Mouse (Mus musculus) lung, postnatal 0 days (tissue): ENCODE data around the gene Minar1. TPM values are rescaled to one million over a fixed set of nuclear protein-coding genes. Genes with fewer than 3 reads are reported as not detected.

Source experiments
- ATAC-seq: fragments of 200-750 bp; cut with Nextera tagmentation; 2 replicates; pipeline ENCODE4 v1.8.0; 2017; ENCODE audit warnings: moderate library complexity
- DNase-seq: peaks from one replicate; pipeline ENCODE4 v3.0.0-alpha.2; 2016; ENCODE audit warnings: low spot score
- H3K27ac ChIP-seq: fragments of 300-500 bp; sonication (generic); 2 replicates; pipeline ENCODE4 v1.5.1; 2014; ENCODE audit warnings: antibody characterized with exemption, mild to moderate bottlenecking, low read length, mixed read lengths
- H3K27me3 ChIP-seq: fragments of 300-500 bp; sonication (generic); replicated peaks from 2 replicates; pipeline ENCODE4 v1.6.1; 2014; ENCODE audit warnings: low read length, mixed read lengths; ENCODE audit not compliant: insufficient read depth
- H3K36me3 ChIP-seq: fragments of 300-500 bp; sonication (generic); 2 replicates; pipeline ENCODE4 v1.6.1; 2014; ENCODE audit warnings: low read length, mixed read lengths; ENCODE audit not compliant: insufficient read depth
- H3K4me1 ChIP-seq: fragments of 300-500 bp; sonication (generic); 2 replicates; pipeline ENCODE4 v1.6.1; 2014; ENCODE audit warnings: antibody characterized with exemption, low read depth, low read length, mixed read lengths; ENCODE audit not compliant: insufficient read depth
- H3K4me2 ChIP-seq: fragments of 300-500 bp; sonication (generic); replicated peaks from 2 replicates; pipeline ENCODE4 v1.6.1; 2014; ENCODE audit warnings: low read depth, mild to moderate bottlenecking, low read length, moderate library complexity, mixed read lengths
- H3K4me3 ChIP-seq: fragments of 300-500 bp; sonication (generic); 2 replicates; pipeline ENCODE4 v1.5.1; 2014; ENCODE audit warnings: low read depth, low read length
- H3K9ac ChIP-seq: fragments of 300-500 bp; sonication (generic); replicated peaks from 2 replicates; pipeline ENCODE4 v1.6.1; 2014; ENCODE audit warnings: low read depth, mild to moderate bottlenecking
- H3K9me3 ChIP-seq: fragments of 300-500 bp; sonication (generic); 2 replicates; pipeline ENCODE4 v1.6.1; 2016; ENCODE audit warnings: low read length, mixed read lengths
- CTCF ChIP-seq: IDR thresholded peaks from 2 replicates; pipeline ENCODE4 v1.5.1; 2016; ENCODE audit warnings: antibody characterized with exemption, mild to moderate bottlenecking
- EP300 ChIP-seq: IDR thresholded peaks from 2 replicates; pipeline ENCODE4 v1.6.1; 2016; ENCODE audit warnings: antibody characterized with exemption, mild to moderate bottlenecking, control low read depth
- WGBS: fragments of 180-500 bp; shearing (Covaris S2); extraction: QIAGEN DNeasy Blood & Tissue Kit; methylation state at CpG from one replicate; pipeline ENCODE4 v1.1.7; 2014; 5-methylcytosine and 5-hydroxymethylcytosine counted together
- polyA plus RNA-seq: library from polyadenylated mRNA; unstranded; fragments of >200 nt; fragmentation: Nextera tagmentation; extraction: Ambion mirVana; gene quantifications from 2 replicates; pipeline ENCODE4 v1.2.1, GENCODE M21; 2015

The Minar1 gene
- polyA plus RNA-seq, 1 experiment from 2014 or later, result not detected

- H3K36me3 ChIP-seq, result no peaks in the 10 kb centered on the region
- H3K9ac ChIP-seq, result no peak overlapping the region
- 82% methylated on average over 7 of the region's 7 CpGs for WGBS
- H3K4me3 ChIP-seq, result no peak overlapping the region
- H3K4me1 ChIP-seq, result no peaks in the 10 kb centered on the region
- no peaks in the 10 kb centered on the region for H3K27me3 ChIP-seq
- no peak for ATAC-seq
- no peak overlapping the region for H3K4me2 ChIP-seq
- TF ChIP-seq EP300 (no peak), CTCF (no peak)
- no peaks in the 10 kb centered on the region for H3K9me3 ChIP-seq
- no peak overlapping the region for H3K27ac ChIP-seq
- no peak for DNase-seq
Measured at GRCm38 (mm10) chr9:89600677-89601076, 22.2 kb downstream of the Minar1 start.

DNA sequence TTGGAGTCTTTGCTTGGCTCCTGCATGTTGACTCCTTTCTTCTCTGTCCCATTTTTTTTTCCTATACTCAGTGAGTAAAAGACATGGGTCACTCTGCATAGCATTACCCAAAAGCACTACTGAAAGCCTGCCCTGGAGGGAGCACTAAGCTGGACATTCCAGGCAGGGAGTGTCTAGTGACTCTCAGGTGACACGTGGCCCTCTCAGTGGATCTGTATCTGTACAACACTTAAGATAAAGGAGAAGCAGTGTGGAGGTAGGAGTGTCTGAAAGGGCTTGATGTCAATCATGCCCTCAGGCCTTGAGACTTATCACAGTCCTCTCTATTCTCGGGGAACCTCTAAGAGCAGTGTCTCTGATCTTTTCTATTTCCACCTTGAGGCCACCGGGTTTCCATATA, 25.9 kb downstream of the Minar1 start:
- no peak overlapping the region for H3K9ac ChIP-seq
- DNase-seq (no peak), ATAC-seq (no peak)
- no peaks in the 10 kb centered on the region for H3K9me3 ChIP-seq
- no peak overlapping the region for H3K4me2 ChIP-seq
- H3K36me3 ChIP-seq, result no peaks in the 10 kb centered on the region
- TF ChIP-seq EP300, result no peak
- no peak for TF ChIP-seq CTCF
- 26% methylated on average over 3 of the region's 3 CpGs for WGBS
- no peak overlapping the region for H3K27ac ChIP-seq
- H3K4me1 ChIP-seq, result no peaks in the 10 kb centered on the region
- no peak overlapping the region for H3K4me3 ChIP-seq
- no peaks in the 10 kb centered on the region for H3K27me3 ChIP-seq

DNA sequence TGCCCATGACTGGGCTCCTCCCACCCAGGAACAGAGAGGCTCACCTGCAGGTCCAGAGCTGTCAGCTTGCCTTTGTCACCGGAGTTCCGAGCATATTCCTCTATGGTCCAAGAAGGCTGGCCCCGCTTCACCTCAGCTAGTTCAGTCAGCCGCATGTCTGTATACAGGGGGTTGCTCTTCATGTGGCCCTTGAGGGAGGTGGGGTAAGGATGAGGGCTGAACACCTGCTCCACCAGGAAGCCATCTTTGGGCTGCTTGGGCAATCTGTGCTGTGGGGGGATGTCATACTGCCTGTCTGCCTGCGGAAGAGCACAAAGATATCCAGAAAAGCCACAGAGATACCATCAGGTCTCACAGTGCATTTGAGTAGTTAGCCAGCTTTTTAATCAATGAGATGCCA, 26.5 kb downstream of the Minar1 start:
- 78% methylated on average over 5 of the region's 5 CpGs for WGBS
- no peak for DNase-seq
- Histone ChIP-seq H3K27ac (no peak overlapping the region), H3K4me2 (no peak overlapping the region), H3K9me3 (no peaks in the 10 kb centered on the region), H3K9ac (no peak overlapping the region), H3K27me3 (no peaks in the 10 kb centered on the region), H3K36me3 (no peaks in the 10 kb centered on the region), H3K4me1 (no peaks in the 10 kb centered on the region), H3K4me3 (no peak overlapping the region)
- no peak for ATAC-seq
- TF ChIP-seq CTCF (no peak), EP300 (no peak)

DNA sequence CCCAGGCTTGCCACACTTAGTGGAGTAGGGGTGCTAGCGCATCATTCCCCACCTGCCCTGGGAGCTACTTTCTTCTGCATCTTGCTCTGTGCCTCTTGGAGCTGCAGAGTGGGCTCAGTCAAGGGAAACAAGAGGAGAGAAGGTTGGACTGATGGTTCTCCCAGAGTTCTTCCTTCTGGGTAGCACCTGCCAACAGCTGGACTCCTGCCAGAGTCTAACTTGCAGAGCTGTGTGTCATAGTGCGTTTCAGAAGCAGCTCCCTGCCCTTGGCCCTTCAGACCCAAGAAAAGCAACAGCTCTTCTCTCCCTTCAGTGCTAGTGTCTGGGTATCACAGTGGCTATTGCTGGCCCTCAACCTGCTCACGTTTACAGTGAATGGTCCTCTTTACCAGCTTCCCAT, 30.5 kb downstream of the Minar1 start:
- Histone ChIP-seq H3K27me3 (no peaks in the 10 kb centered on the region), H3K36me3 (no peaks in the 10 kb centered on the region), H3K9ac (no peak overlapping the region), H3K4me1 (no peaks in the 10 kb centered on the region), H3K4me3 (no peak overlapping the region), H3K4me2 (no peak overlapping the region), H3K27ac (no peak overlapping the region), H3K9me3 (no peaks in the 10 kb centered on the region)
- ATAC-seq, result no peak
- no peak for TF ChIP-seq CTCF
- no peak for TF ChIP-seq EP300
- no peak for DNase-seq
- WGBS, result 60% methylated on average over 3 of the region's 3 CpGs

GRCm38 (mm10) chr9:89578422-89578821, 44.5 kb downstream of the Minar1 start:
- H3K4me1 ChIP-seq, result no peaks in the 10 kb centered on the region
- ATAC-seq, result no peak
- no peak for DNase-seq
- H3K36me3 ChIP-seq, result no peaks in the 10 kb centered on the region
- H3K27me3 ChIP-seq, result no peaks in the 10 kb centered on the region
- H3K4me3 ChIP-seq, result no peak overlapping the region
- H3K27ac ChIP-seq, result no peak overlapping the region
- no peak overlapping the region for H3K9ac ChIP-seq
- no peaks in the 10 kb centered on the region for H3K9me3 ChIP-seq
- 85% methylated on average over 5 of the region's 5 CpGs for WGBS
- TF ChIP-seq CTCF (no peak), EP300 (no peak)
- H3K4me2 ChIP-seq, result no peak overlapping the region

- Histone ChIP-seq H3K9ac (no peak overlapping the region), H3K4me1 (no peaks in the 10 kb centered on the region), H3K4me3 (no peak overlapping the region), H3K4me2 (no peak overlapping the region), H3K27ac (no peak overlapping the region), H3K36me3 (no peaks in the 10 kb centered on the region), H3K27me3 (no peaks in the 10 kb centered on the region), H3K9me3 (no peaks in the 10 kb centered on the region; the same call in 1 of the 2 replicates)
- ATAC-seq (no peak), DNase-seq (no peak)
- WGBS, result 66% methylated on average over 2 of the region's 2 CpGs
- no peak for TF ChIP-seq CTCF
- TF ChIP-seq EP300, result no peak
Measured at GRCm38 (mm10) chr9:89552663-89553062, 70.3 kb downstream of the Minar1 start.

Other genes with a start within 250 kb of the Minar1 start
- gene Tmed3, start 81.9 kb upstream of the Minar1 start, polyA plus RNA-seq, result 105 and 107 TPM in 2 replicates
- gene Ankrd34c, start 115.3 kb upstream of the Minar1 start, polyA plus RNA-seq, result not detected in 2 replicates